Mouse (Mus musculus): ENCODE results near the gene Gm21541. TPM values are rescaled to one million over a fixed set of nuclear protein-coding genes. Genes with fewer than 3 reads are reported as not detected.
"Not testable (repeated sequence)": the region's sequence is repeated elsewhere in the genome, so short reads cannot be mapped to it uniquely, and the experiment has no call there.

Gene Gm21541
- not detected for total RNA-seq (2021)
- long read RNA-seq, experiment 1, partial matches to known transcripts = 0 of 1 reads
- long read RNA-seq, experiment 1, other reads (novel, unspliced or antisense) = 0 of 1 reads
- long read RNA-seq, experiment 2, partial matches to known transcripts = 1 of 1 reads
- long read RNA-seq, experiment 2, other reads (novel, unspliced or antisense) = 0 of 1 reads

- intact Hi-C loops (cut with DNase I); DNase-seq: not testable (repeated sequence)
Observed at GRCm38 (mm10) chr4:41903310-41903709, at the start of gene Gm21541. Gene Gm21541 (plus strand): TSS chr4:41903610.

- intact Hi-C loops (cut with DNase I); DNase-seq: not testable (repeated sequence)
Observed at GRCm38 (mm10) chr4:41941272-41941671, 37.9 kb downstream of the Gm21541 start, which contains the start of gene Gm20878. Gene Gm20878 (plus strand): TSS chr4:41941572.

Other genes with a start within 250 kb of the Gm21541 start
- gene Cntfr, start 206.5 kb upstream of the Gm21541 start, total RNA-seq (2021) = 10 to 100 TPM; 24.8 to 31.1 TPM
- 10 to 100 TPM; 30.8 to 41.2 TPM for gene Il11ra1, start 203.6 kb upstream of the Gm21541 start, total RNA-seq (2021)
- gene Rpp25l, start 190.1 kb upstream of the Gm21541 start, total RNA-seq (2021) = 10 to 100 TPM; 46.8 to 50.0 TPM
- gene Dctn3, start 180.4 kb upstream of the Gm21541 start, total RNA-seq (2021) = 10 to 100 TPM; 40.9 to 41.9 TPM
- not detected for gene Arid3c, start 172.5 kb upstream of the Gm21541 start, total RNA-seq (2021)
- gene Galt, start 148.4 kb upstream of the Gm21541 start, total RNA-seq (2021) = 10 to 100 TPM; 27.5 to 36.7 TPM
- gene Sigmar1, start 147.5 kb upstream of the Gm21541 start, total RNA-seq (2021) = 1 to 10 TPM; 7.2 to 8.8 TPM
- gene Ccl27a, start 129.4 kb upstream of the Gm21541 start, total RNA-seq (2021) = 10 to 100 TPM; 18.5 to 19.1 TPM
- gene Gm20878, start 38.0 kb downstream of the Gm21541 start, total RNA-seq (2021) = not detected
- under 1 TPM in 1 of 2 experiments, not detected in 1; 0.07 TPM for gene Fam205a4, start 62.4 kb downstream of the Gm21541 start, total RNA-seq (2021)
- not detected for gene Gm21093, start 131.1 kb downstream of the Gm21541 start, total RNA-seq (2021)
- not detected for gene Gm3893, start 187.6 kb downstream of the Gm21541 start, total RNA-seq (2021)
- 10 to 100 TPM in 1 of 2 experiments, 1 to 10 TPM in 1; 6.7 to 11.9 TPM for gene Gm13304, start 211.2 kb downstream of the Gm21541 start, total RNA-seq (2021)
- not detected for gene Gm13306, start 249.8 kb downstream of the Gm21541 start, total RNA-seq (2021)